Mouse (Mus musculus) forelimb bud, embryonic 11.5 days (tissue): ENCODE measurements around the gene Dusp23.
A peak's percentile ranks its signal among the peaks of the same experiment; 100 is the strongest.

Source experiments
- DNase-seq: peaks from one replicate; pipeline ENCODE4 v3.0.0-alpha.2; 2012; ENCODE audit warnings: low read depth, low spot score

Gene Dusp23

GRCm38 (mm10) chr1:172632451-172633326, at the start of gene Dusp23:
Dusp23 (minus strand) TSS chr1:172632962.
- DNase-seq: peak; percentile 97

- DNase-seq: no peak
Observed at GRCm38 (mm10) chr1:172680742-172681141, 48.0 kb upstream of the Dusp23 start.

DNA sequence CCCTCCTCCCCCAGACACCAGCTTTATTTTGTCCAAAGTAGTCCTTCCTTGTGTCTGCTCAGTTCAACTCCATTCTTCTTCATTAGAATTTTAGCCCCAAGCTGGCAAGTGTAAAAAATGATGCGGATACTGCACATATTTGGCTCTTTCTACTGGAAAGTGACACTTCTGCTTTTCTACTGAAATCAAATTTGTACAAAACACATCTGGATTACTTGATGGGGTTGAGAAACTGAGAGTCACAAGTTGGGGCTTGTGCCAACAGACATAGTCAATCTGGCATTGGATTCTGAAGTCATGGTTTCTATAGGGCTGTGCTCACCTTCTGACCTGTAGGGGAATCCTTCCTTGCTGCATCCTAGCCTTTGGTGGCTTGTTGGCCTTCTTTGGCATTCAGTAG, 38.0 kb upstream of the Dusp23 start:
- no peak for DNase-seq

DNA sequence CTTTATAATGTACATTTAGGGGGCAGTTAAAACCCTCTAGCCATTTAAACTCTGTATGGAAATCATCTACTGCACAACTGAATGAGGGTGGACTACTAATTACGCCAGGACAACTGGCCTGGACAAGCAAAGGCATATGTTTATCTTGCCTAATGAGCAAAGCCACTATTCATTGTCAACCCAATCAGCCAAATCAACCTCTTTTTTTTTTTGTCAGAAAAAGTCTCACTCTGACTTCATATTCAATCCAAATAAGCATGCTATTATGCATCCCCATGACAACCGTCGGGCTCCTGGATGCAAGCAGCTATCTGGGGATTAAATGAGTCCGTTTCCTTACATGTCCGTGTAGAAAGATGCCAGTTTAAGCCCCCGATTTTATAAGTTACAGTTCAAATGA, 34.8 kb upstream of the Dusp23 start:
- DNase-seq: no peak

GRCm38 (mm10) chr1:172665457-172665856, 32.7 kb upstream of the Dusp23 start:
- no peak for DNase-seq

- DNase-seq: no peak
Observed at GRCm38 (mm10) chr1:172659688-172660087, 26.9 kb upstream of the Dusp23 start.

GRCm38 (mm10) chr1:172657266-172657665, 24.5 kb upstream of the Dusp23 start:
- DNase-seq: no peak

DNA sequence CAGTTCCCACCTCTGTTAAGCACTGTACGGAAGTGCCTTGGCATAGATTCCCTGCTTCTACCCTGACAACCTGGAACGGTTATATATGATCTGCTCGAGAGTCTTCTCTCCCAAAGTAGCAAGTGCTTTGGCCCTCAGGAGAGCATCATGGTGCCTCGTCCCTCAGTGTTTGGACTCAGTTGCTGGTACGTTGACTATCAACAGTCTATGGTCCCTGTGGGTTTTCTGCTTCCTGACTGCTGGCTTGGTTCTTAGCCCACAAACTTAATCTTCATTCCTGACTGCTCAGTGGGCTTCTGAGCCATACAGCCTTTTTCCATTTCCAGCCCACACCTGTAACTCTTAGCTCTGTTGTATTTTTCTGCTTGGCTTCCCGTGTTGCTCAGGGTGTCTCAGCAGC, 21.1 kb upstream of the Dusp23 start:
- DNase-seq: no peak

DNA sequence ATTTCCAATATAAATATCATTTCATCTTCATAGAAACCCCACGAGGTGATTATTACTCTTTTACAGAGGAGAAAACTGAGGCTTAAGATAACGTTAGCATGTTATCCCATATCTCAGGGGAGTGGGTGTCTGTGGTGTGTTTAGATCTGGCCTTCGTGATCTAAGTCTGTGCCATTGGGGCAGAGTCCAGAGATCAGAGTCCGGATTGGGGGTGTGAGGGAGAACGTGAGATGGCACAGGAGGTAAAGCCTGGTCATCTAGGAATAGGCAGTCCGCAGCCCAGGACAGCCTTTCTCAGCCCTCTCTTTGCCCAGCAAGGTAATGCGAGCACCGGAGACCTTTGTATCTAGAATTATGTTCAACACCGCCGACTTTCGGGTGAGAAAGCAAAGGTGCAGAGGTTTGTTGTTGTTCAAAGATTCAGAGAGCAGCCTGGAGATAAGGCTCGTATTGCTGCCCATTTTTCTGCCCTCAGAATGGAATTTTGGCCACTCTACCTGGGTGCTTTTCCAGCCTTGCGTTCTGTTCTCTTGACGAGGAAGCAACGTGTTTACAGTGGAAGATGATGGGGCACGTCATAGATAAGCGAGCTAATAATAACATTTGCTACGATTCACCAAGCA, 19.4 kb upstream of the Dusp23 start:
- no peak for DNase-seq

DNA sequence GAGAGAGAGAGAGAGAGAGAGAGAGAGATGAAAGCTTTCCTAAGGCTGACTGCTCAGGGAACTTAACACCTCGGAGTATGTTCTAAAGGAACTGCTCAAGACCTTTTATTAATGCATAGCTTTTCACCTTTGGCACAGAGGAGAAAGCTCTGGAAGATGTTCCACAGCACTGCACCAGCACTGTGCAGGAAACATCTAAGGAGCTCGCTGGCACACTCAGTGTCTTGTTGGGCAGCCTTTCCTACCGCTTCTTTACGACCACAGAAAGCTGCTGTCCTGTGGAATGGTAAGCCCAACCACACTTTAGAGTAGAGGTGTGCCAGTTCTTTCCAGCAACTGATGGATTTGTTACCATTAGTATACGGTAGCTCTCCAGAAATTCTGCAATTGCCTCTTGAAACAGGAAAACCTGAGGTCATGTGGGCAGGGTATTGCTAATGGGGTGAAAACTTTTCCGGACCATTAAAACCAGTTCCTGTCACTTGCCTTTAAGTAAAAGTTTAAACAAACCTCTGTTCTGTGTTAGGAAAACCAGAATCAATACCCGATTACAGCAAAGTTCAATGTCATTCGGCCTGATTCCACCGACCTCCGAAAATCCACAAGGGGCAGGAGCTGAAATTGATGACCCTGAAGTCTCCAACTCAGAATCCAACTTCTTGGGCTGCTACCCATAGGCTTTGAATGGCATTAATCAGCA, 18.7 kb upstream of the Dusp23 start:
- no peak for DNase-seq

- no peak for DNase-seq
Observed at GRCm38 (mm10) chr1:172650519-172651287, 17.9 kb upstream of the Dusp23 start.

GRCm38 (mm10) chr1:172649396-172649795, 16.6 kb upstream of the Dusp23 start:
- DNase-seq: no peak

DNA sequence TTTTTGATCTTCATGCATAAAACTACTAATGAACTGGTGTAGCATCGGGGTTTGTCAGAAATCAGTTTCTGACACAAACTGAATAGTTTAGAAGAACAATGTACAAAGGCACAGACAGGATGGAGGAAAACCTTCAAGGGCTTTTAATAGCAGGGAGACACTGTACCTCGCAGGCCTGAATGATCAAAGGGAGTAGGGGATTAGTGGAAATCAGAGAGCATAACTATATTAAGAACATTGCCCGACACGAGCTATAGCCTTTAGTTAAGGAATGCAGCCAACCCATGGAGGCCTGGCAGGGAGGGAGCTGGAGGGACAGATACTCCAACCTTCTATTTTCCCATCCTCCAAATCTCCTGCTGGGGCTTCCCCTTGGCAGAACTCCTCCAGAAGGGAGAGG, 14.5 kb upstream of the Dusp23 start:
- DNase-seq: no peak

DNA sequence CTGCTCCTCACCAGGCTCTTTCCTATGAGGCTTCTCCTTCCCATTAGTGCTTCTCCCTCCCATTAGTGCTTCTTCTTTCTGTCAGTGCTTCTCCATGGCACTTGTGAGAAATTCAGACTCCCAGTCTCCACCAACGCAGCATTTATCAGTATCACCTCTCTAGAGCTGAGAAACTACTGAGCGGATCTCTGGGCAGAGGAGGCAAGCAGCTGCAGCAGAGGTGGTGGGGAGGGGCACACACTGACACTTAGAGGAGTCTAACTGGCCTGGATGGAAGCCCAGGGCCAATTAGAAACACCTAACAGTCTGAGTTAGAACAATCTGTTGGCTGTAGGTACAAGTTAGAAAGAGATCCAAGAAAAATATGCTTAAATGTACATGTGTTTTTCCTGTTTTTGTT, 6.0 kb upstream of the Dusp23 start:
- no peak for DNase-seq

DNA sequence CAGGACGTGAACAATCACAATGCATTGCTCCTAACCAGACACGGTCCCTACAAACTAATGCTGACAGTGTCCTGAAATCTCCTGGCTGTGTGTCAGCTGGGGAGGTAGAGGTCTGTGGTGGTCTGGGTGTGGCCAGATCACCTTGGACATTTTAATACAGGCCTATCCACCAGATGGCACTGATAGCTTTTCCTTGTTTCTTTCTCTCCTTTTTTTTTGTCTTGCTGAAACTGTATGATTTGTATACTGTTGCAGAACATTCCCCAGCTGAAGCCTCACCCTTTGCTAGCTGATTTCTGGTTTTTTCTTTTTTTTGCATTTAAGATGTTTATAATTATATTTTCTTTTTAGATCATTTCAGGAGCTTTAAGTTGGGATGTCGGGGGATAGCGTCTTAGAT, 5.0 kb upstream of the Dusp23 start:
- no peak for DNase-seq

DNA sequence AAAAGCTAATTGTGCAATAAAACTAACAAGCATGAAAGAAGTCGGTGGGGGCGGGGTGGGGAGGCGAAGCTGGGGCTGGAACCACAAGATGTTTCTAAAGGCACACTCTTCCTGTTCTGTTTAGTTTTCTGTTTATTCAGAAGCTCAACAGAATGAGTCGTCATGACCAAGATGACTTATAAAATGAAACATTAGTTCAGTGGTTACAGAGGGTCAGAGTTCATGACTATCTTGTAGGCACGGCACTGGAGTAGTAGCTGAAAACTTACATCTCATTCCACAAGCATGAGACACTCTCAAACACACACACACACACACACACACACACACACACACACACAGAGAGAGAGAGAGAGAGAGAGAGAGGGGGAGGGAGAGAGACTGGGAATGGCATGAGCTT, 3.5 kb upstream of the Dusp23 start:
- no peak for DNase-seq

- DNase-seq: no peak
Observed at GRCm38 (mm10) chr1:172635258-172635657, 2.5 kb upstream of the Dusp23 start.

DNA sequence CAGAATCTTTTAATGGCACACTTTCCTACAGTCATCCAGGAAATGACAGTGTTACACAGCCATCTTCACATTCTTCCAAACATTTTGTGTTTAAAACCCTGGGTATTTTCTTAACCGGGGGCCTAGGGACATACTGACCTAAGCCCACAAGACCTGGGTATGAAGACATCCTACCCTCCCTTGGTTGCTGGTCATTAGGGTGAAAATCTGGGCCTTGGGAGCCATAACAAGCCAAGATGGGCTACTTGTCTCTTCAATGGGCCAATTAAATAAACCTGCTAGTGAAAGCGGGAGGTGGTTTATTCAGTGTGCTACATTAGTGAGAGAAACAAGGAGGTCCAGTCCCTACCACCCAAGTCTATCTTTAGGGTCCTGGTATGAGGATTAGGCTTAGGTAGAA, 1.4 kb upstream of the Dusp23 start:
- DNase-seq: no peak

DNA sequence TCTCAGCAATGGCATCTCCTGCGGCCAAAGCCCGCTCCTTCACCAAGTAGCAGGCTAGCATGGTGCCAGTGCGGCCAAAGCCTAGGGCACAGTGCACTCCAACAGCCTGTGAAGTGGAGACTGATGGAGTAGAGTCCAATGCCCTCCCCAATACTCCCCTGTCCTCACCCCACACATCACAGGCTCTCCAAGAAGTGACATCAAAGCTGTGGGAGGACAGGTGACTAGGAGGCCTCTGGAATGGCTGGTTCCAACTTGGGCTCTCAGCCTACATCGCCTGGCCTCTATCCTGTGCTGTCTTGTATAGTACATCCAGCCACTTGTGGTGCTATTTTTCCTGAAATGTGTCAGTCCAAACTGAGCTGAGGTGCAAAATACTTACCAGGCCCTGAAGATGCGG, 1.0 kb downstream of the Dusp23 start:
- no peak for DNase-seq

DNA sequence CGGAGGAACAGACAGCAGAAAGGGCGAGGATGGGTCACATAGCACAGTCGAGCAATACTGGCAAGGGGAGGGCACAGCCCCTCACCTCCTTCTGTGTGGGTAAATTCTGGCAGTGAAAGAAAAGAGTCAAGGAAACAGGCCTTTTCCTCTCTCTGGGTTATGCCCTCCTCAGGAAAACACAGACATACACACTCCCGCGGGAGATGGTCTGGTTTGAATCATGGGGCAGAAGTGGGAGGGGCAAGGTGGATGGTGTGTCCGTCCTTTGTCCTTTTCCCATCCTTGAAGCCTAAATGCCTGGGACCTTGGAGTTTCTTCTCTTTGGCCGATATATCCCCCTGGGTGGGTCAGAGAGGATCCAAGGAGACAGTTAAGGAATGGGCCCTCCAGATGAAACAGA, 2.9 kb downstream of the Dusp23 start:
- DNase-seq: no peak

DNA sequence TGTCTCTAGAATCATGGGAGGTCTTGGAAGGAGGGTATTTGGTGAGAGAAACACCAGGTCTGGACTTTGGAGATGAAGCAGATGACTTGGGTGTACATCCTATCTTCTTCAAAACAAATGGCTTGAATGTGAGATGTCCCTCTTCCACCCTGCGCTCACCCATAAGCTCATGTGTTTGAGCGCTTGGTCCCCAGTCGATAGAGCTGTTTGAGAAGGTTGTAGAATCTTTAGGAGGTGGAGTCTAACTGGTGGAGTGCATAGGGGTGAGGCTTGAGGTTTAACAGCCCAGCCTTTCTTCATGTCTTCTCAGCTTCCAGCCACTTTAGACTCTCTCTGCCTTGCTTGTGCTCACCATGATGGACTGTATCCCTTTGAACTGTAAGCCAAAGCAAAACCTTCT, 6.5 kb downstream of the Dusp23 start:
- DNase-seq: no peak

DNA sequence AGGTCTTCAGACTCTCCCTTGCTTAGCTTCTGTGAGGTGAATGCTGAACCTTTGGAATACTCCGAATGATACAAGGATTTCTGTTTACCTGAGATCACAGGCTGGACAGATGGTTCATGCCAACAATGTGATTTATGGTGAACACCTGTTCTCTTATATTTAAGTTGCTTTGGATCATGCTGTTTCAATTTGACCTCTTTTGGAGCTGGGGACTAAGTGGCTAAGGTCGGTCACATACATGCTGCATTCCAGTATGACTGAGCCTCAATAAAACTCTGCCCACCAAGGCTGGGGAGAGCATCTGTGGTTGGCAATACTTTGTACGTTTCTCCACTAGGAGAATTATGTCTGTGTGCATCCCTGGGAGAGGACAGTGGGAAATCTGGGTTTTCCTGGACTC, 8.7 kb downstream of the Dusp23 start:
- DNase-seq: peak; percentile 17
